Mouse (Mus musculus): ENCODE measurements around the gene Myh1. TPM values are rescaled to one million over a fixed set of nuclear protein-coding genes. Genes with fewer than 3 reads are reported as not detected.

The Myh1 gene
- polyA plus RNA-seq, 2 experiments from 2014 or later, result not detected

GRCm38 (mm10) chr11:67235639-67236358 is 35.9 kb downstream of the Myh1 start:
- no peak for ATAC-seq

- ATAC-seq, result no peak
These were observed 36.9 kb downstream of the Myh1 start for GRCm38 (mm10) chr11:67236799-67237198.

- ATAC-seq, result no peak
These were observed 37.7 kb downstream of the Myh1 start, which contains the start of gene Myh4 for GRCm38 (mm10) chr11:67237481-67238079. Myh4 (plus strand) TSS chr11:67238029.

GRCm38 (mm10) chr11:67241051-67241450 is 41.2 kb downstream of the Myh1 start:
- ATAC-seq, result no peak

GRCm38 (mm10) chr11:67253691-67254090 is 53.8 kb downstream of the Myh1 start:
- no peak for ATAC-seq

GRCm38 (mm10) chr11:67257048-67257447 is 57.2 kb downstream of the Myh1 start:
- no peak for ATAC-seq

- ATAC-seq, result no peak
These were observed 61.1 kb downstream of the Myh1 start for GRCm38 (mm10) chr11:67260956-67261355.

Other genes starting within 250 kb of the Myh1 start
- not detected for gene Tmem238l, start 243.4 kb upstream of the Myh1 start, polyA plus RNA-seq (2017; shearing (Covaris generic))
- 1 to 10 TPM; 1.6 to 1.9 TPM for gene Tmem220, start 174.9 kb upstream of the Myh1 start, polyA plus RNA-seq (2017; shearing (Covaris generic))
- gene Adprm, start 147.5 kb upstream of the Myh1 start, polyA plus RNA-seq (2017; shearing (Covaris generic)), result 10 to 100 TPM; 58.5 to 63.8 TPM
- gene Sco1, start 147.4 kb upstream of the Myh1 start, polyA plus RNA-seq (2017; shearing (Covaris generic)), result 1 to 10 TPM; 6.6 to 9.4 TPM
- gene Myh3, start 121.8 kb upstream of the Myh1 start, polyA plus RNA-seq (2017; shearing (Covaris generic)), result under 1 TPM; 0.12 to 0.23 TPM
- not detected for gene Myh2, start 29.0 kb upstream of the Myh1 start, polyA plus RNA-seq (2017; shearing (Covaris generic))
- not detected for gene Myh4, start 38.0 kb downstream of the Myh1 start, polyA plus RNA-seq (2017; shearing (Covaris generic))
- gene Myh8, start 77.1 kb downstream of the Myh1 start, polyA plus RNA-seq (2017; shearing (Covaris generic)), result not detected
- gene Myh13, start 121.6 kb downstream of the Myh1 start, polyA plus RNA-seq (2017; shearing (Covaris generic)), result not detected

Data from CD4-positive, CD25-positive, alpha-beta regulatory T cell, adult 4 months (primary cell).